Mouse (Mus musculus) layer of hippocampus, postnatal 36 days (tissue): Measurements from ENCODE around the gene Shisa5. TPM values are rescaled to one million over a fixed set of nuclear protein-coding genes. Genes with fewer than 3 reads are reported as not detected.

Experiments used
- DNase-seq, 2 experiments: peaks; one replicate each; pipeline ENCODE4 v3.0.0; 2022
- total RNA-seq, 2 experiments: library from RNA; stranded (reverse); gene quantifications; 2 replicates each; pipeline ENCODE4 v1.2.3; 2021

Shisa5 gene
- total RNA-seq, 2 experiments from 2014 or later, result 40.4 to 48.9 TPM

DNA sequence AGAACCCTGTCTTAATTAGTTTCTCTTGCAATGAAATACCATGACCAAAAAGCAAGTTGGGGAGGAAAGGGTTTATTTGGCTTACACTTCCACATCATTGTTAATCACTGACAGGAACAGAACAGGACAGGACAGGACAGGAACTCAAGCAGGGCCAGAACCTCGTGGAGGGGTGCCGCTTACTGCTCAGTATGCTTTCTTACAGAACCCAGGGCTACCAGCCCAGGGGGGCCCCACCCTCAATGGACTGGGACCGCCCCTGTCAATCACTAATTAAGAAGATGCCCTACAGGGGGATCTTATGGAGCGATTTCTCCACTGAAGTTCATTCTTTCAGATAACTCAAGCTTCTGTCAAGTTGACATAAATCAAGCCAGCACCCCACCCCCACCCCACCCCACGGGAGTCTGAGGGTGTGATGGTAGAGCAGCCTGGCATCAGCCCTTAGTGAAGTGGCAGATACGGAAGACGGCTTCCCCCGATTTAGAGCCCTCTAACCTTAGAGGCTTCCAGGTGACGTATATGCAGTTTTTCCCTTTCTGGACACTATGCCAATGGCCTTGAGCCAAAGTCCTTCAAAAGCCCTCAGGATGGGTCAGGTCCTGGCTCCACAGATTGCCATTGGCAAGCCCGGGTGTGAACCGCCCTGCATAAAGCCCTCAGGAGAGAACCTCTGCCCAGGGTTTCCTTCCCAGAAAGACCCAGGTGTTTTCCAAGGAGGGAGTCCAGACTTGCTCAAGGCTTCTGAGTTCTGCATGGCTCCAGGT is 55.6 kb downstream of the Shisa5 start:
- no peak for DNase-seq

DNA sequence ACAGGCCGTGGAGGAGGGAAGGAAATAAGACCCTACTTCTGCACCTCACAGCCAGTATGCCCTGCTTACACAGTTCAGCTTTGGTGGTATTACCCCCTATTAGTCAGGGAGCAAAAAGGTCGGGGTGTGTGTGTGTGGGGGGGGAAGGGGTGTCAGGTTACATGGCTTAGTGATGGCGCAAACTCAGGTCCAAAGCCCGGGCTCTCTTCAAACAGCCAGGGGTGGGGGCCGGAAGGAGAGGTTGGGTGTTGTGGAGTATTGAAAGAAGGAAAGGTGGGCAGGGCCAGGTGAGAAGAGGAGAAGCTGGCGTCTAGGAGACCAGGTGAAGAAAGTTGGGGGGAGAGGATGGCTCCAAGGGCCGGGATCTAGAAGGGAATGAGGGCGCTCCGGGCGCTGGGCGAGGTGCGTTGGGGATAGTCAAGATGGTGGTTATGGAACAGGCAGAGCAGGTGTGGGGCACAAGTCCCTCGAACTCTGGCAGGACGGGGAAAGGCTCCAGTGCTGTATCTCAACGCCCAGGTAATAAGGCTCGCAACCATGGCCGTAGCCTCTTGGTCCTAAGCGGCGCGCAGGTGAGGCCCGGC is 56.3 kb downstream of the Shisa5 start:
- DNase-seq, result no peak

DNA sequence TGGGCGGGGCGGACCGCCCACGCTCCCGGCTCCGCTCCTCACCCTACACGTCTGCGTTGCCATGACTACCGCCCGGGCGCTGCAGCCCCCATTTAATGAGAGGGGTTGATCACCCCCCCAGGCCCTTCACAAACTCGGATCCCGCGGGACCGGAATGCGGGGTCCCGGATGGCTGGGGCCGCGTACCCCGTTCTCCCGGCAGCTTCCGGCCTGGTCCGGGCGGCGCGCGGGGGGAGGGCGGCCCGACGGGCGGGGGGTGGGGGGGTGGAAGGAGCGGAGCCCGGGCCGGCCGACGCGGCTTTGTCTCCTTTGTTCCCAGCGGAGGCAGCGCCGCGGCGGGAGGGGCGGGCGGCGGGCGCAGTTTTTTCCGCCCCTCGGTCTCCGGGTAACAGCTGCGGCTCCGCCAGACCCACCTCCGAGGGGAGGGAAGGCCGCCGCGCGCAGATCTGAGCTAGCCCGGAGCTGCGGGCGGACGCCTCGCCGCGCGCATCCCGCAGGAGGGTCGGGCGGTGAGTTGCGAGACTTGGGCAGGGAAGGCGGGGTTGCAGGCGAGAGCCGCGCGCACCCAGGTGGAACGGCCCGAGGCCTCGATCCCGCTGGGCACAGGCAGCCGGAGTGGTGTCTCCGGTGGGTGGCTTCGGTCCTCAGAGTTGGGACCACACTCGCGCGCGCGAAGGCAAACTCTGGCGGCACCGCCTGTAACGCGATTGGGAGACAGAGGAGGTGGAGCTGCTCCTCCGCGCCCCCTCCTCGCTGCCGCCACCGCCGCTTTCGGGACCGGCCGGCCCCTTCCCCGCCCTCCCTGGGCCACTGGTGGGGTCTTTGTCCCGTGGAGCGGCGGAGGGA is 57.0 kb downstream of the Shisa5 start, which contains the start of gene Plxnb1:
Gene Plxnb1 (plus strand): TSS at position 253 of the 846 bp plus-strand sequence.
- peak; percentile 74 to 79 for DNase-seq

DNA sequence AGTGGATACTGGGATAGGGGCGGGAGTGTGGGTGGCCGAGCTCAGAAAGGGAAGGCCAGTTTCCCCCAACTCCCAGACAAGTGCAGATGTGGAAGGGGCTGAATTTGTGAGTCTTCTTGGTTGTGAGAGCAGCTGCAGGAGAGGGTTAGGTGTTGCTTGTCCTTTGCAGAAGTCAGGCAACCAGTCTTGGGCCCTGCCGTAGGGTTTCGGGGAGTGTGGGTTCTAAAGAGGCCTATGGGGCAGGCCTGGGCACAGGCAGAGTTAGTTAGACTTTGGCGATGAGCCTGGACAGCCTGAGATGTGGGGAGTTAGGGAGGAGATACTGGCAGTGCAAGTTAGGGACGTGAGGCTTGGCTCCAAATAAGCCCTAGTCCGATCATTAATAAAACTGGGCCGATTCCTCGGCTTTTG is 57.9 kb downstream of the Shisa5 start:
- peak in 1 of 2 experiments; percentile 24 for DNase-seq

DNA sequence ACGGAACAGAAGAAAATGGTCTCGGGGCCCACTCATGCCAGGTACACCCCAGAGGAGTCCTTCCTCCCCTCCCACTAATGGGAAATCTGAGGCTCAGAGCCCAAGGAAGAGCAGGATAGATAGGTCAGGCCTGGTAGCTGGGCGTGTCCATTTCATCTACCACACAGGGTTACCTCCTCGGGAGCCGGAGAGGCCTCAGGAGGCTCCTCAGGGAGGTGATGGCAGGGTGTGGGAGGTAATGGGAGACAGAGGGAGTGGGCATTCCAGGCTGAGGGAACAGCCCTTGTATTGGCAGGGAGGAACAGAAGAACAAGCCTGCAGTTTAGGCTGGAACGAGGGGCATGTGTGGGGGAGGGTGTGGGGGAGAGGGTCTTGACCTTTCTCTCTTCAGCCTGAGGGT is 58.5 kb downstream of the Shisa5 start:
- DNase-seq, result no peak

DNA sequence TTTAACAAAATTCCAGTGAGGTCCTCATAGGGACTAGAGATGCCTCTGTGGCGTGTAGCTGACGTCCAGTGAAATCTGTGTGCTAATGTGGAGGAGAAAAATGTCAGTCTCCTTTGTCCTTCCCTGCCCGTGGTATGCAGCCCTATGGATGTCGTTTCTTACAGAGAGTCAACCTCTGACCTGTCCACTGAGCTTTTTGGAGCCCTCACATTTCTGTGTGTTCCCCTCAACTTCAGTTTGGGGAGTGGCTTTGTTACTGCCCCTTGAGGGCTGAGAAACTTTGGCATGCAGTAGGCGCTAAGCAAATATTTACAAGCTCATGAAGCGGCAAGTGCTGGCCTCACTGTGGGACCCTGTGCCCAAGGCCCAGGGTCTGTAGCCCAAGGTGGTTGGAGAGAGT is 58.9 kb downstream of the Shisa5 start:
- DNase-seq, result no peak

DNA sequence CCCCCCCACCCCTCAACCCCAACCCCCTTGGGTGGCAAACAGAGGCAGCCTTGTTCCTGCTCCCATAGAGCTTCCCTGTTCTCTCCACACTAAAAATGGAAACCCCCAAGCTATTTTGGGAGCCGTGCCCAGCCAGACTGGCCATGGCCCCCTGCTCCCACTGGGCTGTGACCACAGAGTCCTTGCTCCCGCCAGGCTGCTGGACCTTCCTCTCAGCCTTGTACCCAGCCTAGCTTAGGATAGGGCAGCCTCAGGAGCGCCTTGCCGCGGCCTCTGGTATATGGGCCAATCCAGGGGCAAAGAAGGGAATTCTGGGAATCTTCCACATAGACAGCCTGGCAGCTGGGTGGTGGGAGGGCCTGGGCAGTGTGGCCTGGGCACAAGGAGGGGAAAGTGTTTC is 59.5 kb downstream of the Shisa5 start:
- DNase-seq, result peak; percentile 78 to 83

DNA sequence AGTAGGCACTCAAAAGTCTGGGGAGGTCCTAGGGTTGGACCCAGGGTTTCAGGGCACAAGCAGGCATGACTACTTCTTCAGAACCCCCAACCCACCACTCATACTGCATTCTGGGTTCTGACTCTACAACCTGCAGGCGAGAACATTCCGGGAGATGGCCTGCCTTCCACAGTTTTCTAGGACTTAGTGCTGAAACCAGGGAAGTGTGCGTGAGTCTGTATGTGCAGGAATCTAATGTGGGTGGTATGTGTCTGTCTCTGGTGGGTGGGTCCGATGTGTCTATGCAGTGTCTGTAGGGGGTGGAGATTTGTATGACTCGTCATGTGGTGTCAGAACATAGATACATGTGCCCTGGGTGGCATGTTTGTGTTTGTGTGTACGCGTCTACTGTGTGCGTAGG is 60.0 kb downstream of the Shisa5 start:
- no peak for DNase-seq

DNA sequence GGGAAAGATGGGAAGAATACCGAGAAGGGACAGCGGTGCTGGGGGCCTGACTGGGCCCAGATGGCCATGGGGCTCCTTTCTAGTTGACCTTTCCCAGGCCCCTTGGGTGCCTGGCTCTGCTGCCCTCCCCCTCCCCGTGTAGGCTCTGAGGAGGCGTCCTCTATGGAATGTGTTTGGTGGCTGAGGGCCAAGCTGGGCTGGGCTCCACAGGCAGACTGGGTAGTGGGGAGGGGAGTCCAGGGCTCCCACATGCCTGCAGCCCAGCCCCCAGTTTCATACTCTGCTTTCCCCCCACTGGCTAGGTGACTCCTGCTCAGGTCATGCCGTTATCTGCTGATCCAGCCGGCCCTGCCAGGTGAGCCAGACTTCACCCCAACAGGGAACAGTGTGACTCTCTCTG is 60.6 kb downstream of the Shisa5 start:
- peak; percentile 51 to 66 for DNase-seq

DNA sequence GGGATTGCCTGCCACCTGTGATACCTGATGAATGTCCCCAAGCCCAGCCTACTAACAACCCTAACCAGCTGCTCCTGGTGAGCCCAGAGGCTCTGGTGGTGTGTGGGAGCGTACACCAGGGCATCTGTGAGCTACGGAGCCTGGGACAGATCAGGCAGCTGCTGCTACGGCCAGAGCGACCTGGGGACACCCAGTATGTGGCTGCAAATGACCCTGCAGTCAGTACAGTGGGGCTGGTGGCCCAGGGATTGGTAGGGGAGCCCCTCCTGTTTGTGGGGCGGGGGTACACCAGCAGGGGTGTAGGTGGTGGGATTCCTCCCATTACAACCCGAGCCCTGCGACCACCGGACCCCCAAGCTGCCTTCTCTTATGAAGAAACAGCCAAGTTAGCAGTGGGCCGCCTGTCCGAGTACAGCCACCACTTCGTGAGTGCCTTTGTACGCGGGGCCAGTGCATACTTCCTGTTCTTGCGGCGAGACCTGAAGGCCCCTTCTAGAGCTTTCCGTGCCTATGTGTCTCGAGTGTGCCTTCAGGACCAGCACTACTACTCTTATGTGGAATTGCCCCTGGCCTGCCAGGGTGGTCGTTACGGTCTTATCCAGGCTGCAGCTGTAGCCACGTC is 62.1 kb downstream of the Shisa5 start:
- no peak for DNase-seq

DNA sequence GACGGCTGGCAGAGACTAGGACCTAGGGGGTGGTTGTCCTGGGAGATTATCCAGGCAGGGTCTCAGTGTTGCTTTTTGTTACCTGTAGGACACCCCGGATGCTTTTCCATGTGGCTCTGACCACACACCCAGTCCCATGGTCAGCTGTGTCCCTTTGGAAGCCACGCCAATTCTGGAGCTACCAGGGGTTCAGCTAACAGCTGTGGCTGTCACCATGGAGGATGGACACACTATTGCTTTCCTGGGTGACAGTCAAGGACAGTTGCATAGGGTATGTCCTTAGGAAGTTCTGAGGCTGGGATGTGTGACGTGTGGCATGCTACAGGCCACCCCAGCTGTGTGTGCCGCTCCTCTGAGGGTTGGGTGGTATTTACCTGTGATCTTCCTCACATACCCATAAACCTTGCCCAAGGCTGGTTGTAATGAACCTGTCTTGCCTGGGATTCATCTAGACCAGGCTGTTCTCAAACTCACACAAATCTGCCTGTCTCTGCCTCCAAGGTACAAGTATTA is 63.6 kb downstream of the Shisa5 start:
- no peak for DNase-seq

DNA sequence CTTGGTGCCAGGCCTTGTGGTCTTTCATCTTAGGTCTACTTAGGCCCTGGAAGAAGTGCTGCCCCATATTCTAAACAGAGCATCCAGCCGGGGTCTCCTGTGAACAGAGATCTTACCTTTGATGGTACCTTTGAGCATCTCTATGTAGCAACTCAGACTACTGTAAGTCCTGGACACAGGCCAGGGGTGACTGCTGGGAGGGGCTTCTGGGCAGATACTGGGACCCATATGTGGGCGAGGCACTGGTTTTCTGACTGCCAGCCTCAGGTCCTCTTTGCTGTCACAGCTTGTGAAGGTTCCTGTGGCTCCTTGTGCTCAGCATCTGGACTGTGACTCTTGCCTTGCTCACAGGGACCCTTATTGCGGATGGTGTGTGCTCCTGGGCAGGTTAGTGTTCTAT is 64.2 kb downstream of the Shisa5 start:
- DNase-seq, result no peak

DNA sequence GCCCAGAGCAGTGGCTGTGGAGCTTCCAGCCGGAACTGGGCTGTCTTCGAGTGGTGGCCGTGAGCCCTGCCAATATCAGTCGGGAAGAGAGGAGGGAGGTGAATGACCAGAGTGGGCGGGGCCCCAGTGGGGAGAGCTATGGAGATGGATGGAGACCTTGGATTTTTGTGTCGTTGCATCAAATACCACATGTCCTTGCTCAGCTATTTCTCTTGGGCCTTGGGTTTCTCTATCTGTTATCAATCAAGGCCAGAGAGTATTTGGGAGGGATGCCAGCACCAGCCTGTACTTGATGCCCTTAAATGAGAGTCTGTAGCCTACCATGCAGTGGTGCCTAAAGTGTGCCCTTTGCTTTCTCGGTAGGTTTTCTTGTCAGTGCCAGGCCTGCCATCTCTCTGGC is 64.9 kb downstream of the Shisa5 start:
- DNase-seq, result no peak

DNA sequence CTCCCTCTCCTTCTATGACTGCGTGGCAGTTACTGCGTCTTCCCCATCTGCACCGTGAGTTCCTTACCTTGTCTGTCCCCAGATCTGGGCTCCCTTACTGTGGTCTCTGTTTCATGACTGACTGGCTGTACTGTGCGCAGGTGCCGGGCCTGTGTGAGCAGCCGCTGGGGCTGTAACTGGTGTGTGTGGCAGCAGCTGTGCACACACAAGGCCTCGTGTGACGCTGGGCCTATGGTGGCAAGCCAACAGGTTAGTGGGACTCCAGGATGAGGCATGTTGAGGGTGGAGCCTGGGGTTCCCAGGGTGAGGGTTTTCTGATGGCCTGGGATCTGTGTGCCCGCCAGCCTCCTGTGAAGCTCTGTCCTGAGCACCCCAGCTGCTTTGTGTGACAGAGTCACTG is 65.7 kb downstream of the Shisa5 start:
- no peak for DNase-seq

DNA sequence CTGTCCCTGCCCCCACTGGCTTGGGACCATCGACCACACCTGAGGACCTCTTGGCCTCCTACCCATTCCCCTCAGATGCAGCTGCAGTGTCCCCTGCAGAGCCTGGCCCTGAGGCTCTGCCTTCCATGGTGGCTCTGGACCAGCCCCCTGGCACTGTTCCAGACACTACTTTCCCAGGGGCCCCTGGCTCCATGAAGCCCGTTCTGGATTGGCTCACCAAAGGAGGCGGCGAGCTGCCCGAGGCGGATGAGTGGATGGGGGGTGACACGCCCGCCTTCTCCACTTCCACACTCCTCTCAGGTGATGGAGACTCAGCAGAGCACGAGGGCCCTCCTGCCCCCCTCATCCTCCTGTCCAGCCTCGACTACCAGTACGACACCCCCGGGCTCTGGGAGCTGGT is 66.6 kb downstream of the Shisa5 start:
- peak; percentile 35 to 53 for DNase-seq

DNA sequence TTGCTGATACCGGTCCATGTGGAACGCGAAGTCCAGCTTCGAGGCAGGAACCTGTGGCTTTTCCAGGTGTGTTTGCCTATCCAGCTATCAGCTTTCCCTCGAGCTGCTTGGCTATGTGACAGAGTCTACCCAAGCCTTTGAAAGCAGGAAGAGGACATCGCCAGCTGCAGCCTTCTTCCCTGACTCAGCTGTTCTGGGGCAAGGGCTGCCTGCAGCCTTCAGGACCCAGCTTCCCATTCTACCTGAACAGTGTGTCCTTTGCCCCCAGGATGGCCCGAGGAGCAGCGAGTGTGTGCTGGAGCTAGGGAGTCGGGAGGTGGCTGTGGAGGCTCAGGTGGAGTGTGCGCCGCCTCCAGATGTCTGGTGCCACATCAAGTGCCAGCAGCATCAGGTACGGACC is 67.3 kb downstream of the Shisa5 start:
- DNase-seq, result no peak

DNA sequence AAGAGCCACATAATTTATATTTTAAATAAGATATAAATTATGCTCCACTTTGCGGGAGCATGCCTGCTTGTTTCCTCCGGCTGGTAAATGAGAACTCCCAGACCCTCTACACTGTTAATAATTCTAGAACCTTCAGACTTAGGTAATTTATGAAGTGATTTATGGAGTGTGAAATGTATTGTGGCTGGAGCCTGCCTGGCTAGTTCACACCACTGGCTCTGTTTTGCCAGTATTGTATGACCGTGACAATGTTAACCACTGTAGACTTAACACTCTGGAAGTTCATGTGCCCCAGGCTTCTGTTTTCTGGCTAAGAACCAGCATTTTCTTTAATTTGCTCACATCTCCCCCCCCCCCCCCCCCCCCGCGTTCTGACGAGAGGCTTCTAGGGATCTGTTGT is 69.0 kb downstream of the Shisa5 start:
- DNase-seq, result no peak

Other genes starting within 250 kb of the Shisa5 start
- 10 to 100 TPM; 70.3 TPM for gene Nckipsd, start 230.2 kb upstream of the Shisa5 start, total RNA-seq
- 10 to 100 TPM; 60.6 to 73.4 TPM for gene Celsr3, start 212.2 kb upstream of the Shisa5 start, total RNA-seq
- gene Slc26a6, start 185.3 kb upstream of the Shisa5 start, total RNA-seq, result 10 to 100 TPM; 17.9 to 23.1 TPM
- gene Tmem89, start 123.9 kb upstream of the Shisa5 start, total RNA-seq, result not detected
- 100 to 1,000 TPM; 346 to 350 TPM for gene Uqcrc1, start 101.9 kb upstream of the Shisa5 start, total RNA-seq
- 1 to 10 TPM; 2.8 to 5.0 TPM for gene Col7a1, start 85.0 kb upstream of the Shisa5 start, total RNA-seq
- gene Ucn2, start 52.6 kb upstream of the Shisa5 start, total RNA-seq, result under 1 TPM; 0.33 to 0.40 TPM
- gene Pfkfb4, start 46.8 kb upstream of the Shisa5 start, total RNA-seq, result 10 to 100 TPM; 10.2 to 15.4 TPM
- 10 to 100 TPM; 15.6 to 17.2 TPM for gene Trex1, start 21.2 kb downstream of the Shisa5 start, total RNA-seq
- gene Atrip, start 35.6 kb downstream of the Shisa5 start, total RNA-seq, result 10 to 100 TPM; 28.1 to 31.0 TPM
- gene Ccdc51, start 43.9 kb downstream of the Shisa5 start, total RNA-seq, result 1 to 10 TPM; 8.5 to 9.1 TPM
- 100 to 1,000 TPM; 303 to 338 TPM for gene Tma7, start 44.0 kb downstream of the Shisa5 start, total RNA-seq
- gene Plxnb1, start 56.8 kb downstream of the Shisa5 start, total RNA-seq, result 10 to 100 TPM; 79.7 to 88.6 TPM
- not detected for gene Fbxw21, start 123.5 kb downstream of the Shisa5 start, total RNA-seq
- not detected for gene Fbxw13, start 157.4 kb downstream of the Shisa5 start, total RNA-seq
- gene Fbxw20, start 196.2 kb downstream of the Shisa5 start, total RNA-seq, result not detected
- gene Fbxw14, start 249.1 kb downstream of the Shisa5 start, total RNA-seq, result not detected